Mouse (Mus musculus): ENCODE measurements around the gene Prnd. TPM values are rescaled to one million over a fixed set of nuclear protein-coding genes. Genes with fewer than 3 reads are reported as not detected.

Prnd gene
- total RNA-seq, 2 experiments from 2014 or later = 9.6 to 24.2 TPM

- DNase-seq = no peak
- intact Hi-C loops (cut with DNase I; ENCODE audit: low total_unique reads) = loop anchor here (5.0 kb wide), 1 partner anchor 108 kb away; no protein-coding TSS in a partner anchor
Measured at GRCm38 (mm10) chr2:131935390-131936105, 15.1 kb upstream of the Prnd start.

- DNase-seq = no peak
- intact Hi-C loops (cut with DNase I; ENCODE audit: low total_unique reads) = loop anchor here (5.0 kb wide), 1 partner anchor 109 kb away; no protein-coding TSS in a partner anchor
Measured at GRCm38 (mm10) chr2:131936410-131936809, 14.3 kb upstream of the Prnd start.

- intact Hi-C loops (cut with DNase I; ENCODE audit: low total_unique reads) = loop anchor here (5.0 kb wide), 1 partner anchor 112 kb away; no protein-coding TSS in a partner anchor
- DNase-seq = peak; percentile 42
Measured at GRCm38 (mm10) chr2:131939404-131940111, 11.1 kb upstream of the Prnd start.

GRCm38 (mm10) chr2:131940506-131940905 is 10.2 kb upstream of the Prnd start:
- no peak for DNase-seq
- intact Hi-C loops (cut with DNase I; ENCODE audit: low total_unique reads) = no loop called here

GRCm38 (mm10) chr2:131941501-131941900 is 9.2 kb upstream of the Prnd start:
- intact Hi-C loops (cut with DNase I; ENCODE audit: low total_unique reads) = no loop called here
- DNase-seq = no peak

GRCm38 (mm10) chr2:131944370-131944769 is 6.3 kb upstream of the Prnd start:
- no peak for DNase-seq
- intact Hi-C loops (cut with DNase I; ENCODE audit: low total_unique reads) = no loop called here

- no peak for DNase-seq
- intact Hi-C loops (cut with DNase I; ENCODE audit: low total_unique reads) = no loop called here
Measured at GRCm38 (mm10) chr2:131945225-131945624, 5.4 kb upstream of the Prnd start.

GRCm38 (mm10) chr2:131945765-131946164 is 4.9 kb upstream of the Prnd start:
- intact Hi-C loops (cut with DNase I; ENCODE audit: low total_unique reads) = loop anchor here (2.0 kb wide), 1 partner anchor 123 kb away; no protein-coding TSS in a partner anchor
- DNase-seq = no peak

GRCm38 (mm10) chr2:131946351-131946750 is 4.3 kb upstream of the Prnd start:
- intact Hi-C loops (cut with DNase I; ENCODE audit: low total_unique reads) = loop anchor here (2.0 kb wide), 1 partner anchor 124 kb away; no protein-coding TSS in a partner anchor
- no peak for DNase-seq

- intact Hi-C loops (cut with DNase I; ENCODE audit: low total_unique reads) = no loop called here
- no peak for DNase-seq
Measured at GRCm38 (mm10) chr2:131948156-131948555, 2.5 kb upstream of the Prnd start.

GRCm38 (mm10) chr2:131948916-131949639 is 1.6 kb upstream of the Prnd start:
- intact Hi-C loops (cut with DNase I; ENCODE audit: low total_unique reads) = no loop called here
- no peak for DNase-seq

- intact Hi-C loops (cut with DNase I; ENCODE audit: low total_unique reads) = loop anchor here (10.0 kb wide), 1 partner anchor 405 kb away; no protein-coding TSS in a partner anchor
- DNase-seq = no peak
Measured at GRCm38 (mm10) chr2:131949767-131950597, 679 bp upstream of the Prnd start.

- DNase-seq = no peak
- intact Hi-C loops (cut with DNase I; ENCODE audit: low total_unique reads) = loop anchor here (10.0 kb wide), 1 partner anchor 408 kb away; no protein-coding TSS in a partner anchor
Measured at GRCm38 (mm10) chr2:131952456-131952855, 1.8 kb downstream of the Prnd start.

GRCm38 (mm10) chr2:131952961-131953538 is 2.4 kb downstream of the Prnd start:
- no peak for DNase-seq
- intact Hi-C loops (cut with DNase I; ENCODE audit: low total_unique reads) = loop anchor here (10.0 kb wide), 1 partner anchor 408 kb away; no protein-coding TSS in a partner anchor

GRCm38 (mm10) chr2:131953711-131954110 is 3.0 kb downstream of the Prnd start:
- intact Hi-C loops (cut with DNase I; ENCODE audit: low total_unique reads) = loop anchor here (10.0 kb wide), 1 partner anchor 409 kb away; no protein-coding TSS in a partner anchor

GRCm38 (mm10) chr2:131954835-131955234 is 4.2 kb downstream of the Prnd start:
- intact Hi-C loops (cut with DNase I; ENCODE audit: low total_unique reads) = loop anchor here (10.0 kb wide), 1 partner anchor 410 kb away; no protein-coding TSS in a partner anchor
- no peak for DNase-seq

More at GRCm38 (mm10) chr2:131953711-131954110, 3.0 kb downstream of the Prnd start:
- DNase-seq = no peak

GRCm38 (mm10) chr2:131955264-131955663 is 4.6 kb downstream of the Prnd start:
- DNase-seq = no peak
- intact Hi-C loops (cut with DNase I; ENCODE audit: low total_unique reads) = loop anchor here (10.0 kb wide), 1 partner anchor 410 kb away; no protein-coding TSS in a partner anchor

All from gastrocnemius, postnatal 14 days (tissue).